Mouse (Mus musculus): ENCODE results near the gene Rps15a. TPM values are rescaled to one million over a fixed set of nuclear protein-coding genes. Genes with fewer than 3 reads are reported as not detected.

Gene Rps15a
- polyA plus RNA-seq, 1 experiment from 2014 or later: 486 TPM

DNA sequence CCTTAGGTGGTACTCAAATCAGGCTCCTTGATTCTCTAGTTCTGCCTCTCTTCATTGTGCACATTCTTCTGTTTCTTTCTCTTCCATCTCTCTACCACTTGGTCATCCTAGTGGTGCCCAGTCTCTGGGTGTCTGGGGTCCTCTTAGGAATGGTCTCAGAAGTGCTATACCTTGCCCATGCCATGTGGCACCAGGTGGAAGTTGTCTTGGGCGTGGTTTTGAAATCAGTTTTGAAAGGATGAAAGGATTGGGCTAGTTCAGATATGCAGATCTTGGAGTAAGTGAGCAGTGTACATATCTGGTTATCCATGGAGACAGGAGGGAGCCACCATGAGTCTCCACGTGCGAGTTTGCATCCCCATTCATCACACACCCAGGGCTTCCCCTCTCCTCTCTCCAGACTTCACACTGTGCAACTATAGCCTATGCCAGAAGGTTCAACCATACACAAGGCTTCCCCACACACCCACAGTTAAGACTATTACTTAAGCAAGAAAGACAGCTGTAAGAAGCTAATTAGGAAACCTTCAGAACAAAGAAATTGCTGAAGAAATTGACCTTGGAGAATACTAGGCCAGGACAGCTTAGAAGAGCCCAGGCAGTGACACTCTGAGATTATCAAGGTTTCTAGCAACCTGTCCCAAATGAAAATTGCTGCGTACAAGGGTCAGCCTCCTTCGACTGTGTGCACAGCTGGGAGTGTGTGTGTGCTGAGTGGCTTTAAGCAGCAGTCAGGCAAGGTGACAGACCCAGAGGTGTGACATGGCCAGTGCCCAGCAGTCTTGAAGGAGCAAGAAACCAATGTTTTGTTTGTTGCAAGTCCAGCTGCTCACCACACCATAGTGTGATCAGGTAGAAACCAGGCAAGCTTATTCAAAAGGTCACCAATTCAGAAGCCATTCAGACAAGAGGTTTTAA is 12.3 kb downstream of the Rps15a start:
- WGBS: 51% methylated on average over 5 of the region's 5 CpGs

GRCm38 (mm10) chr7:118102678-118103461 is 13.1 kb downstream of the Rps15a start:
- Histone ChIP-seq H3K27ac (no peak overlapping the region), H3K4me3 (replicated peaks; ENCODE audit: low read length) (no peak overlapping the region), H3K4me1 (replicated peaks; ENCODE audit: control insufficient read depth, insufficient read depth, low read length) (no peaks in the 10 kb centered on the region), H3K4me2 (replicated peaks) (no peak overlapping the region), H3K9ac (no peak overlapping the region), H3K36me3 (replicated peaks; ENCODE audit: control insufficient read depth, insufficient read depth) (peaks cover 31% of the 10 kb centered on the region), H3K27me3 (ENCODE audit: control insufficient read depth, insufficient read depth, low read length) (no peaks in the 10 kb centered on the region), H3K9me3 (ENCODE audit: control insufficient read depth, low read length) (no peaks in the 10 kb centered on the region)
- DNase-seq (ENCODE audit: low spot score) (no peak), ATAC-seq (ENCODE audit: low FRiP score) (peak; percentile 32; the same call in 1 of the 2 replicates)
- WGBS: 45% methylated on average over 4 of the region's 4 CpGs

More for the DNA sequence above, 12.3 kb downstream of the Rps15a start:
- 0 out of 2 replicates have a peak overlapping the region, but pooled peaks have one; percentile 2 for H3K27ac ChIP-seq
- H3K9me3 ChIP-seq (ENCODE audit: control insufficient read depth, low read length): no peaks in the 10 kb centered on the region
- no peak overlapping the region for H3K4me2 ChIP-seq (replicated peaks)
- H3K4me1 ChIP-seq (replicated peaks; ENCODE audit: control insufficient read depth, insufficient read depth, low read length): no peaks in the 10 kb centered on the region
- no peak for DNase-seq (ENCODE audit: low spot score)
- no peaks in the 10 kb centered on the region for H3K27me3 ChIP-seq (ENCODE audit: control insufficient read depth, insufficient read depth, low read length)
- peak; percentile 29; the same call in 1 of the 2 replicates for ATAC-seq (ENCODE audit: low FRiP score)
- peaks cover 40% of the 10 kb centered on the region for H3K36me3 ChIP-seq (replicated peaks; ENCODE audit: control insufficient read depth, insufficient read depth)
- H3K9ac ChIP-seq: no peak overlapping the region
- H3K4me3 ChIP-seq (replicated peaks; ENCODE audit: low read length): no peak overlapping the region

GRCm38 (mm10) chr7:118102231-118102630 is 13.8 kb downstream of the Rps15a start:
- no peak overlapping the region for H3K9ac ChIP-seq
- no peaks in the 10 kb centered on the region for H3K4me1 ChIP-seq (replicated peaks; ENCODE audit: control insufficient read depth, insufficient read depth, low read length)
- H3K9me3 ChIP-seq (ENCODE audit: control insufficient read depth, low read length): no peaks in the 10 kb centered on the region
- no peak overlapping the region for H3K4me2 ChIP-seq (replicated peaks)
- DNase-seq (ENCODE audit: low spot score) (peak; percentile 89), ATAC-seq (ENCODE audit: low FRiP score) (0 out of 2 replicates have a peak, but pooled peaks have one; percentile 10)
- no peaks in the 10 kb centered on the region for H3K27me3 ChIP-seq (ENCODE audit: control insufficient read depth, insufficient read depth, low read length)
- H3K36me3 ChIP-seq (replicated peaks; ENCODE audit: control insufficient read depth, insufficient read depth): peaks cover 25% of the 10 kb centered on the region
- no peak overlapping the region for H3K4me3 ChIP-seq (replicated peaks; ENCODE audit: low read length)
- H3K27ac ChIP-seq: no peak overlapping the region
- WGBS: 46% methylated on average over 4 of the region's 4 CpGs

- no peak overlapping the region for H3K9ac ChIP-seq
- no peaks in the 10 kb centered on the region for H3K36me3 ChIP-seq (replicated peaks; ENCODE audit: control insufficient read depth, insufficient read depth)
- no peak overlapping the region for H3K4me2 ChIP-seq (replicated peaks)
- H3K4me3 ChIP-seq (replicated peaks; ENCODE audit: low read length): no peak overlapping the region
- no peak overlapping the region for H3K27ac ChIP-seq
- no peaks in the 10 kb centered on the region for H3K4me1 ChIP-seq (replicated peaks; ENCODE audit: control insufficient read depth, insufficient read depth, low read length)
- ATAC-seq (ENCODE audit: low FRiP score) (no peak), DNase-seq (ENCODE audit: low spot score) (no peak)
- H3K9me3 ChIP-seq (ENCODE audit: control insufficient read depth, low read length): no peaks in the 10 kb centered on the region
- no peaks in the 10 kb centered on the region for H3K27me3 ChIP-seq (ENCODE audit: control insufficient read depth, insufficient read depth, low read length)
- 82% methylated on average over 7 of the region's 7 CpGs for WGBS
These were observed 18.4 kb downstream of the Rps15a start for GRCm38 (mm10) chr7:118097615-118098014.

DNA sequence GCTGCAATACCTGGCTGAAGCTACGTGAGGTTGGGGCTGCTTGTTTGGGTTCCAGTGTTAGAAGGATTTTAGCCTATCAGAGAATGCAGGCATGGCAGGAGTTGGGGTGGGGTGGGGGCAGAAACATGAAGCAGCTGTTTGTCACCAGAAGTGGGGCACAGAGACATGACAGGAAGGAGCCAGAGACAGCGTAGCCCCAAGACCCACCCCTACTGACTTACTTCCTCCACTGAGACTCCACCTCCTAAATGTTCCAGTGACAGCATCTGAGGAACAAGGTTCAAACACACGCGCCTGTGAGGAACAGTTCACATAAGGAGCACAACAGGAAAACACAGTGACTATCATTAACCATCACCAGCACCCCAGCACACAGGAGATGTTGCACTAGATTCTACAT is 36.0 kb downstream of the Rps15a start:
- Histone ChIP-seq H3K36me3 (replicated peaks; ENCODE audit: control insufficient read depth, insufficient read depth) (no peaks in the 10 kb centered on the region), H3K27me3 (ENCODE audit: control insufficient read depth, insufficient read depth, low read length) (no peaks in the 10 kb centered on the region), H3K4me1 (replicated peaks; ENCODE audit: control insufficient read depth, insufficient read depth, low read length) (no peaks in the 10 kb centered on the region), H3K4me2 (replicated peaks) (no peak overlapping the region), H3K4me3 (replicated peaks; ENCODE audit: low read length) (no peak overlapping the region), H3K9me3 (ENCODE audit: control insufficient read depth, low read length) (no peaks in the 10 kb centered on the region), H3K9ac (no peak overlapping the region), H3K27ac (no peak overlapping the region)
- 92% methylated on average over 4 of the region's 4 CpGs for WGBS
- ATAC-seq (ENCODE audit: low FRiP score) (no peak), DNase-seq (ENCODE audit: low spot score) (no peak)

GRCm38 (mm10) chr7:118079097-118079496 is 36.9 kb downstream of the Rps15a start:
- Histone ChIP-seq H3K27ac (no peak overlapping the region), H3K4me2 (replicated peaks) (no peak overlapping the region), H3K4me1 (replicated peaks; ENCODE audit: control insufficient read depth, insufficient read depth, low read length) (no peaks in the 10 kb centered on the region), H3K4me3 (replicated peaks; ENCODE audit: low read length) (no peak overlapping the region), H3K9ac (no peak overlapping the region), H3K27me3 (ENCODE audit: control insufficient read depth, insufficient read depth, low read length) (no peaks in the 10 kb centered on the region), H3K36me3 (replicated peaks; ENCODE audit: control insufficient read depth, insufficient read depth) (no peaks in the 10 kb centered on the region), H3K9me3 (ENCODE audit: control insufficient read depth, low read length) (no peaks in the 10 kb centered on the region)
- ATAC-seq (ENCODE audit: low FRiP score) (no peak), DNase-seq (ENCODE audit: low spot score) (no peak)
- 89% methylated on average over 5 of the region's 5 CpGs for WGBS

DNA sequence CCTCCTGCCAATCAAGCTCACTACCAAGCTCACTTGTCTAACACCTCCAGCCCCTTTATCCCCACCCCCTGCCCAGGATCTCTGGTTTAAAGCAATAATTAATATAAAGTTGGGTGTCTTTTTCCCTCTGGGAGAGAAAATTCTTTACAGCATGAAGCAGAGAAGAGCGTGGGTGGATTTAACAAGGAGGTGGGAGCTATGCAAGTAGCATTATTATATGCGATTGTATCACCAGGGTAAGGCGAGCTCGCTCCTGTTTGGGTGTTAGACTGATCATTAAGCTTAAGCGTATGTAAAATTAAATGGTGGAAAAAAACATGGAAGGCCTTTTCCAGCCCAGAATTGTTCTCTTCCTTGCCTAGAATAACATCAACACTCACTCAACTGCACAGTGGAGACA is 48.7 kb downstream of the Rps15a start:
- no peaks in the 10 kb centered on the region for H3K27me3 ChIP-seq (ENCODE audit: control insufficient read depth, insufficient read depth, low read length)
- no peaks in the 10 kb centered on the region for H3K4me1 ChIP-seq (replicated peaks; ENCODE audit: control insufficient read depth, insufficient read depth, low read length)
- no peaks in the 10 kb centered on the region for H3K36me3 ChIP-seq (replicated peaks; ENCODE audit: control insufficient read depth, insufficient read depth)
- no peak overlapping the region for H3K27ac ChIP-seq
- no peak overlapping the region for H3K9ac ChIP-seq
- no peak overlapping the region for H3K4me3 ChIP-seq (replicated peaks; ENCODE audit: low read length)
- DNase-seq (ENCODE audit: low spot score) (no peak), ATAC-seq (ENCODE audit: low FRiP score) (no peak)
- WGBS: 97% methylated on average over 5 of the region's 5 CpGs
- H3K4me2 ChIP-seq (replicated peaks): no peak overlapping the region
- no peaks in the 10 kb centered on the region for H3K9me3 ChIP-seq (ENCODE audit: control insufficient read depth, low read length)

DNA sequence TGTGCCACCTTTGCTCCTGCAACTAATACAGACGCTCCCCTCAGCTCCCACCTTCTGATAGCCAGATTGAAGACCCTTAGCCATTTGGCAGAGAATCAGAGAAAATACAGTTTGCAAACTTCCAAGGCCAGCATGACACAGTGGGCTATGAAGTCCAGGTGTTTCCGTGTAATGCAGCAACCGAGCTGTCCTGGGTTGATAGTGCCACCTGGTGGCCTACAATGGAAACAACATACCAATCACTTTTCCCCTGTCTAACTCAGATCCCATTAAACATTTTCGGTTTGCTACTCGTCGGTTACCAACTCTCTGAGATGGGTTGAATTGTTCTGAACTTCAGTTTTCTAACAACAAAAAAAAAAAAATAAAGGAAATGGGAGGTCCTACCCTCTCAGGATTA is 59.7 kb downstream of the Rps15a start:
- Histone ChIP-seq H3K4me3 (replicated peaks; ENCODE audit: low read length) (no peak overlapping the region), H3K4me2 (replicated peaks) (no peak overlapping the region), H3K9me3 (ENCODE audit: control insufficient read depth, low read length) (peaks cover 10% of the 10 kb centered on the region; the same call in 1 of the 2 replicates), H3K36me3 (replicated peaks; ENCODE audit: control insufficient read depth, insufficient read depth) (no peaks in the 10 kb centered on the region), H3K4me1 (replicated peaks; ENCODE audit: control insufficient read depth, insufficient read depth, low read length) (no peaks in the 10 kb centered on the region), H3K27me3 (ENCODE audit: control insufficient read depth, insufficient read depth, low read length) (no peaks in the 10 kb centered on the region), H3K27ac (no peak overlapping the region), H3K9ac (no peak overlapping the region)
- ATAC-seq (ENCODE audit: low FRiP score) (no peak), DNase-seq (ENCODE audit: low spot score) (no peak)
- WGBS: 85% methylated on average over 6 of the region's 6 CpGs
